Mouse (Mus musculus): Measurements from ENCODE around the gene Hsph1.
A peak's percentile ranks its signal among the peaks of the same experiment; 100 is the strongest.

Gene Hsph1

GRCm38 (mm10) chr5:149636075-149636920 is at the start of gene Hsph1:
Hsph1 (minus strand) TSS chr5:149636376.
- peak; percentile 100 for DNase-seq (ENCODE audit: low spot score)

- no peak for DNase-seq (ENCODE audit: low spot score)
These were observed 44.8 kb upstream of the Hsph1 start for GRCm38 (mm10) chr5:149680946-149681345.

- DNase-seq (ENCODE audit: low spot score) = no peak
These were observed 43.7 kb upstream of the Hsph1 start for GRCm38 (mm10) chr5:149679886-149680285.

GRCm38 (mm10) chr5:149679362-149679761 is 43.2 kb upstream of the Hsph1 start:
- DNase-seq (ENCODE audit: low spot score) = no peak

GRCm38 (mm10) chr5:149678990-149679348 is 42.8 kb upstream of the Hsph1 start:
- no peak for DNase-seq (ENCODE audit: low spot score)

- peak; percentile 84 for DNase-seq (ENCODE audit: low spot score)
These were observed 42.2 kb upstream of the Hsph1 start, which contains the start of gene B3glct for GRCm38 (mm10) chr5:149678100-149678989. B3glct (plus strand) TSS chr5:149678230.

GRCm38 (mm10) chr5:149677196-149677595 is 41.0 kb upstream of the Hsph1 start:
- no peak for DNase-seq (ENCODE audit: low spot score)

- no peak for DNase-seq (ENCODE audit: low spot score)
These were observed 27.2 kb upstream of the Hsph1 start for GRCm38 (mm10) chr5:149663417-149663816.

- no peak for DNase-seq (ENCODE audit: low spot score)
These were observed 26.8 kb upstream of the Hsph1 start for GRCm38 (mm10) chr5:149662980-149663379.

GRCm38 (mm10) chr5:149661428-149661827 is 25.3 kb upstream of the Hsph1 start:
- DNase-seq (ENCODE audit: low spot score) = no peak

GRCm38 (mm10) chr5:149659414-149659780 is 23.2 kb upstream of the Hsph1 start:
- no peak for DNase-seq (ENCODE audit: low spot score)

- no peak for DNase-seq (ENCODE audit: low spot score)
These were observed 22.7 kb upstream of the Hsph1 start for GRCm38 (mm10) chr5:149658741-149659413.

- DNase-seq (ENCODE audit: low spot score) = no peak
These were observed 21.8 kb upstream of the Hsph1 start for GRCm38 (mm10) chr5:149658022-149658421.

GRCm38 (mm10) chr5:149655636-149656035 is 19.5 kb upstream of the Hsph1 start:
- no peak for DNase-seq (ENCODE audit: low spot score)

- no peak for DNase-seq (ENCODE audit: low spot score)
These were observed 14.0 kb upstream of the Hsph1 start for GRCm38 (mm10) chr5:149650179-149650553.

- no peak for DNase-seq (ENCODE audit: low spot score)
These were observed 13.5 kb upstream of the Hsph1 start for GRCm38 (mm10) chr5:149649499-149650178.

- no peak for DNase-seq (ENCODE audit: low spot score)
These were observed 12.8 kb upstream of the Hsph1 start for GRCm38 (mm10) chr5:149648895-149649406.

- DNase-seq (ENCODE audit: low spot score) = no peak
These were observed 12.0 kb upstream of the Hsph1 start for GRCm38 (mm10) chr5:149648196-149648595.

- DNase-seq (ENCODE audit: low spot score) = peak; percentile 58
These were observed 11.4 kb upstream of the Hsph1 start for GRCm38 (mm10) chr5:149647367-149648115.

GRCm38 (mm10) chr5:149642783-149643509 is 6.8 kb upstream of the Hsph1 start:
- no peak for DNase-seq (ENCODE audit: low spot score)

All from adipocyte (in vitro differentiated cells).